8 mouse cellular contexts compared by ENCODE assay signal in genomic region chr2:9879092-9879491, GRCm38 (mm10). TPM values are rescaled to one million over a fixed set of nuclear protein-coding genes. Genes with fewer than 3 reads are reported as not detected.
DNase-seq lines count a peak whose midpoint lies in the region; ATAC-seq and TF ChIP-seq lines count a peak whose summit lies in the region.

No protein-coding gene starts in this region.

- H3K9me3 ChIP-seq in hindbrain, embryonic 16.5 days (ENCODE audit: control insufficient read depth, low read length) = no peaks in the 10 kb centered on the region
- H3K9me3 ChIP-seq in midbrain, embryonic 10.5 days (replicated peaks) = no peaks in the 10 kb centered on the region

- TF ChIP-seq CTCF in left cerebral cortex, adult 2 months (IDR thresholded peaks at IDR 0.05) = no peak

- H3K9ac ChIP-seq in hindbrain, embryonic 16.5 days (ENCODE audit: low read depth, low read length) = peak overlapping the region; percentile 22; the same call in 1 of the 2 replicates

- ATAC-seq in hindbrain, embryonic 16.5 days = peak; percentile 5; the same call in 1 of the 2 replicates

- peaks cover 36% of the 10 kb centered on the region for H3K27me3 ChIP-seq in hindbrain, embryonic 16.5 days (replicated peaks; ENCODE audit: control insufficient read depth, insufficient read depth, low read length)
- H3K27me3 ChIP-seq in midbrain, embryonic 10.5 days (ENCODE audit: low read depth, poor library complexity, severe bottlenecking) = peaks cover 97% of the 10 kb centered on the region

- H3K4me2 ChIP-seq in hindbrain, embryonic 16.5 days (ENCODE audit: low read length) = peak overlapping the region; percentile 84

- no peak overlapping the region for H3K27ac ChIP-seq in left cerebral cortex, adult 2 months
- no peak overlapping the region; the same call in 1 of the 2 replicates for H3K27ac ChIP-seq in hindbrain, embryonic 16.5 days (ENCODE audit: low read depth, low read length)
- no peak overlapping the region; the same call in 1 of the 2 replicates for H3K27ac ChIP-seq in midbrain, embryonic 10.5 days (replicated peaks)

- H3K4me1 ChIP-seq in hindbrain, embryonic 16.5 days (ENCODE audit: control insufficient read depth, insufficient read depth, low read depth, low read length) = peaks cover 11% of the 10 kb centered on the region; the same call in 1 of the 2 replicates
- peaks cover 74% of the 10 kb centered on the region for H3K4me1 ChIP-seq in midbrain, embryonic 10.5 days

- intact Hi-C loops in left cerebral cortex, adult 2 months (cut with DNase I) = loop anchor here (5.0 to 10.0 kb wide), 2 partner anchors 493 to 1124 kb away; partner anchors contain the start of gene Sfmbt2
- intact Hi-C loops in left cerebral cortex, postnatal 25 days (cut with DNase I) = loop anchor here (5.0 kb wide), 1 partner anchor 802 kb away; no protein-coding TSS in a partner anchor
- intact Hi-C loops in left cerebral cortex, postnatal 14 days (cut with DNase I) = loop anchor here (5.0 kb wide), 1 partner anchor 802 kb away; no protein-coding TSS in a partner anchor

- peak overlapping the region; percentile 9; the same call in 1 of the 2 replicates for H3K4me3 ChIP-seq in left cerebral cortex, adult 2 months
- H3K4me3 ChIP-seq in hindbrain, embryonic 16.5 days (ENCODE audit: low read length) = peak overlapping the region; percentile 46
- peak overlapping the region; percentile 60 for H3K4me3 ChIP-seq in midbrain, embryonic 10.5 days

- WGBS in hindbrain, embryonic 16.5 days = 0% methylated on average over 22 of the region's 22 CpGs
- under 1% methylated on average over 22 of the region's 22 CpGs for WGBS in midbrain, embryonic 10.5 days

- no peak for DNase-seq in left cerebral cortex, adult 2 months (ENCODE audit: extremely low spot score in 1 of 2, low spot score in 2 of 2)
- no peak for DNase-seq in left cerebral cortex, postnatal 25 days (ENCODE audit: low spot score in 2 of 2)
- DNase-seq in embryo, embryonic 10.5 days (ENCODE audit: low spot score) = peak; percentile 75
- no peak for DNase-seq in midbrain, embryonic 10.5 days (ENCODE audit: low spot score)
- no peak for DNase-seq in left cerebral cortex, adult 18-20 months (ENCODE audit: low spot score in 2 of 2)
- DNase-seq in cerebellum, adult 9-10 months = no peak
- no peak for DNase-seq in left cerebral cortex, postnatal 14 days (ENCODE audit: low spot score in 2 of 2)

- no peaks in the 10 kb centered on the region for H3K36me3 ChIP-seq in hindbrain, embryonic 16.5 days (ENCODE audit: control insufficient read depth, insufficient read depth, low read length)
- H3K36me3 ChIP-seq in midbrain, embryonic 10.5 days = no peaks in the 10 kb centered on the region

RNA-seq across cellular contexts. Expression of gene 4930412O13Rik, which starts 2.0 kb away (rescaled TPM):
- not detected for total RNA-seq in left cerebral cortex, adult 2 months (2021)
- total RNA-seq in left cerebral cortex, postnatal 25 days (2021) = not detected
- 0.28 and 0.47 TPM in 2 replicates for polyA plus RNA-seq in hindbrain, embryonic 16.5 days (2015; fragmentation: Nextera tagmentation; extraction: Ambion mirVana)
- polyA plus RNA-seq in midbrain, embryonic 10.5 days (2016; fragmentation: Nextera tagmentation; extraction: Ambion mirVana) = 0.31 and 1.1 TPM in 2 replicates
- not detected for total RNA-seq in left cerebral cortex, adult 18-20 months (2021)
- total RNA-seq in left cerebral cortex, postnatal 14 days (2021) = not detected

RNA-seq across cellular contexts. Expression of gene 9230102O04Rik, which starts 10.2 kb away (rescaled TPM):
- not detected for total RNA-seq in left cerebral cortex, adult 2 months (2021)
- total RNA-seq in left cerebral cortex, postnatal 25 days (2021) = not detected
- polyA plus RNA-seq in hindbrain, embryonic 16.5 days (2015; fragmentation: Nextera tagmentation; extraction: Ambion mirVana) = 0.35 and 1.1 TPM in 2 replicates
- 0.47 and 1.2 TPM in 2 replicates for polyA plus RNA-seq in midbrain, embryonic 10.5 days (2016; fragmentation: Nextera tagmentation; extraction: Ambion mirVana)
- total RNA-seq in left cerebral cortex, adult 18-20 months (2021) = not detected
- total RNA-seq in left cerebral cortex, postnatal 14 days (2021) = not detected

RNA-seq across cellular contexts. Expression of gene Gata3, which starts 10.7 kb away (rescaled TPM):
- not detected for total RNA-seq in left cerebral cortex, adult 2 months (2021)
- not detected for total RNA-seq in left cerebral cortex, postnatal 25 days (2021)
- 27.2 and 33.8 TPM in 2 replicates for polyA plus RNA-seq in hindbrain, embryonic 16.5 days (2015; fragmentation: Nextera tagmentation; extraction: Ambion mirVana)
- polyA plus RNA-seq in midbrain, embryonic 10.5 days (2016; fragmentation: Nextera tagmentation; extraction: Ambion mirVana) = 10.5 and 28.2 TPM in 2 replicates
- total RNA-seq in left cerebral cortex, adult 18-20 months (2021) = not detected
- under 1 TPM in 1 of 2 experiments, not detected in 1; 0.17 TPM for total RNA-seq in left cerebral cortex, postnatal 14 days (2021)

Comparison
In these comparisons a context has a peak if more than half of its experiments do, and no peak if none do; other contexts are left out.
1. H3K4me3 ChIP-seq: peak in every context shown above with its lines; median percentile 60 in midbrain, embryonic 10.5 days; 46 in hindbrain, embryonic 16.5 days; 9 in left cerebral cortex, adult 2 months.